Mouse (Mus musculus) left cerebral cortex, postnatal 25 days (tissue): Measurements from ENCODE around the gene Kcna6. TPM values are rescaled to one million over a fixed set of nuclear protein-coding genes. Genes with fewer than 3 reads are reported as not detected.

Experiments used
- total RNA-seq, 2 experiments: library from RNA; stranded (reverse); gene quantifications; 2 replicates each; pipeline ENCODE4 v1.2.3; 2021

Kcna6 gene
- total RNA-seq, 2 experiments from 2014 or later: 67.8 to 68.1 TPM

Other genes starting within 250 kb of the Kcna6 start
- gene Kcna5, start 205.3 kb downstream of the Kcna6 start, total RNA-seq: 1 to 10 TPM; 3.2 to 7.8 TPM
- gene Kcna1, start 94.3 kb downstream of the Kcna6 start, total RNA-seq: 100 to 1,000 TPM in 1 of 2 experiments, 10 to 100 TPM in 1; 95.1 to 113 TPM
- gene Ndufa9, start 108.5 kb upstream of the Kcna6 start, total RNA-seq: 100 to 1,000 TPM; 151 to 158 TPM
- under 1 TPM in 1 of 2 experiments, not detected in 1; 0.21 TPM for gene Akap3, start 112.4 kb upstream of the Kcna6 start, total RNA-seq
- under 1 TPM; 0.43 to 0.48 TPM for gene Dyrk4, start 181.2 kb upstream of the Kcna6 start, total RNA-seq
- 1 to 10 TPM; 2.5 to 3.1 TPM for gene Rad51ap1, start 198.9 kb upstream of the Kcna6 start, total RNA-seq
- 10 to 100 TPM; 42.8 to 44.5 TPM for gene D6Wsu163e, start 199.3 kb upstream of the Kcna6 start, total RNA-seq